Mouse (Mus musculus): ENCODE results near the gene Lsamp. TPM values are rescaled to one million over a fixed set of nuclear protein-coding genes. Genes with fewer than 3 reads are reported as not detected.

Gene Lsamp
- polyA plus RNA-seq, 1 experiment from 2014 or later: 2.1 TPM

DNA sequence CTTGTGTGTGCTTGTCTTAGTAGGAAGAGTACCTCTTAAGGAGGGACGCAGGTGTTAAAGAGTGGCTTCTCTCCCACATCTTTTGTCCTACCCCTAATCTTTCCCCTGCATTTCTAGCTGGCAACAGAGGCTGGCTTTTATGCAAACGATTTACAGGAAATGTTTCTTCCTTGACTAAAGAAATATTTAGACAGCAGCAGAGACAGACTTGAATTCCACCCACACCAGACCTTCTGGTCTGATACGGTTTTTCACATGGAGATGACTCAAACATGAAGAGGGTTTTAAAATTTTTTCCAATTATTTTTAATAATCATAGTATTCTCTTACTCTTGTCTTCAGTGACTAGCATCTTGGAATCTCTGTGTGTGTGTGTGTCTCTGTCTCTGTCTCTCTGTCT, 1333.8 kb downstream of the Lsamp start:
- no peaks in the 10 kb centered on the region for H3K4me1 ChIP-seq
- H3K4me3 ChIP-seq: no peak overlapping the region
- no peak for DNase-seq (ENCODE audit: low spot score)
- WGBS: 84% methylated on average over 3 of the region's 3 CpGs
- H3K9me3 ChIP-seq (replicated peaks): no peaks in the 10 kb centered on the region
- H3K27me3 ChIP-seq (ENCODE audit: low read depth, poor library complexity, severe bottlenecking): no peaks in the 10 kb centered on the region
- H3K27ac ChIP-seq: no peak overlapping the region
- no peaks in the 10 kb centered on the region for H3K36me3 ChIP-seq

DNA sequence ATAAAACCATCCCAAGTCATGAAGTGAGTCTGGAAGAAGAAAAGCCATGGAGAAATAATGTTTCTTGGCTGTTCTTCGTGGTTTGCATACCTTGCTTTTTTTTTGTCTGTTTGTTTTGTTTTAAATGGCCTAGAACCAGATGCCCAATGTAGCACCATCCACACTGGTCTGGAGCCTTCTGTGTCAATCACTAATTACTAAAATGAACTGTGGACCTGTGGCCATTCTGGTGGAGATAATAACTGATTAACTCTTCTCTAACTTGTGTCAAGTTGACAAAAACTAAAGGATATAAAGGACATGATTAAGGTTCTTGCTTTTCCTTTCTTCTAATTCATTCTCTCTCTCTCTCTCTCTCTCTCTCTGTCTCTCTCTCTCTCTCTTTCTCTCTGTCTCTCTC, 1359.3 kb downstream of the Lsamp start:
- Histone ChIP-seq H3K27me3 (ENCODE audit: low read depth, poor library complexity, severe bottlenecking) (no peaks in the 10 kb centered on the region), H3K4me3 (no peak overlapping the region), H3K27ac (no peak overlapping the region), H3K9me3 (replicated peaks) (no peaks in the 10 kb centered on the region), H3K36me3 (no peaks in the 10 kb centered on the region), H3K4me1 (no peaks in the 10 kb centered on the region)
- DNase-seq (ENCODE audit: low spot score): no peak
- WGBS: 82% methylated on average over 1 of the region's 1 CpGs

DNA sequence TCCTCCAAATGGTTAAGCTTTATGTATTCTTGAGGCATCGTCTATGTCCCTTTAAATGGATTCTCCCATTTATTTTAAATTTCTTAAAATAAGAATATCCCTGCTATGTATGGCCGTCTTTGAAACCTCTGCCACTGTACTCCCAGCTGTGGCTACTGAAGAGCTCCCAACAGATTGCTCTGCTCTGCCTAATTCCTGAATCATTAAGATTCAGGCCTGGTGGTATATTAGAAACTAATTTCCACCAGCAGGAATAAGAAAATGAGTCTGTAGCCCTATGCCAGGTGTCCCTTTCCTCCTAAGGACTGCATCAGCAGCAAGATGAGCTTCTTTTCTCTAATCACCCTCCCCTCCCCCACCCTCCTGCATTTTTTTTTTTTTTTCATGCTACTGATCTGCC, 1381.0 kb downstream of the Lsamp start:
- H3K4me1 ChIP-seq: no peaks in the 10 kb centered on the region
- 89% methylated on average over 2 of the region's 2 CpGs for WGBS
- no peak overlapping the region for H3K27ac ChIP-seq
- no peaks in the 10 kb centered on the region for H3K27me3 ChIP-seq (ENCODE audit: low read depth, poor library complexity, severe bottlenecking)
- H3K9me3 ChIP-seq (replicated peaks): no peaks in the 10 kb centered on the region
- DNase-seq (ENCODE audit: low spot score): no peak
- no peak overlapping the region for H3K4me3 ChIP-seq
- H3K36me3 ChIP-seq: no peaks in the 10 kb centered on the region

DNA sequence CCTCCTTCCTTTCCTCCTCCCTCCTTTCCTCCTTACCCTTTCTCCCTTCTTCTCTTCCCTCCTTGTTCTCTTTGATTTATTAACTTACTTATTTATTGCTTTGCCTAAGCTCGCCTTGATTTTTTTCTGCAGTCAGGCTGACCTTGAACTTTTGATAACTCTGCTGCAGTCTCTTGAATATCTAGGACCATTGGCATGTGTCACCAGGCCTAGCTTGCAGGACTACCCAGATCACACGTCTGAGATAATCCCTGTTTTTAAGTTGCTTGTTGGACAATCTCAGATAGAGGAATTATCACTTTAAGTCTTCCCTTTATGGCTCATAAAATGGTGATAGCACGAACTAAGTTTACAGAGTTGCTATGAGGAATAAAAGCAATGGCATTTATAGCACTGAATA, 1399.5 kb downstream of the Lsamp start:
- Histone ChIP-seq H3K9me3 (replicated peaks) (no peaks in the 10 kb centered on the region), H3K27ac (no peak overlapping the region), H3K36me3 (no peaks in the 10 kb centered on the region), H3K4me3 (no peak overlapping the region), H3K4me1 (no peaks in the 10 kb centered on the region), H3K27me3 (ENCODE audit: low read depth, poor library complexity, severe bottlenecking) (no peaks in the 10 kb centered on the region)
- 65% methylated on average over 3 of the region's 3 CpGs for WGBS
- no peak for DNase-seq (ENCODE audit: low spot score)

DNA sequence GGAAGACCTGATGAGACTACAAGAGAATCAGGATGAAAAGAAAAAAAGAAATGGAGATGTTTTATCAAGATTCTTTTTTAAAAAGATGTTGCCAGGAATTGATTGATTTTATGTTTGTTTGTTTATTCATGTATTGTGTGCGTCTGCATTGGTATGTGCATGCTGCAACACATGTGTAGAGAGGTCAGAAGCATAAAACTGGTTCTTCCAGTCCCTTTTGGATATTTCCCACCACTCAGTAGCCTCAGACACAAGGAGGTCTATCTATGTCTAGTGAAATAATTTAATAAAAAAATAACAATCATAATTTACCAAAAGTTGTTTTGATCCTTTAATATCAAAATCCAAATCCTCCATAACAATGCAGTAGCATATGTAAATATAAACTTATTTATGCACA, 1400.1 kb downstream of the Lsamp start:
- WGBS: 89% methylated on average over 1 of the region's 1 CpGs
- no peak overlapping the region for H3K4me3 ChIP-seq

DNA sequence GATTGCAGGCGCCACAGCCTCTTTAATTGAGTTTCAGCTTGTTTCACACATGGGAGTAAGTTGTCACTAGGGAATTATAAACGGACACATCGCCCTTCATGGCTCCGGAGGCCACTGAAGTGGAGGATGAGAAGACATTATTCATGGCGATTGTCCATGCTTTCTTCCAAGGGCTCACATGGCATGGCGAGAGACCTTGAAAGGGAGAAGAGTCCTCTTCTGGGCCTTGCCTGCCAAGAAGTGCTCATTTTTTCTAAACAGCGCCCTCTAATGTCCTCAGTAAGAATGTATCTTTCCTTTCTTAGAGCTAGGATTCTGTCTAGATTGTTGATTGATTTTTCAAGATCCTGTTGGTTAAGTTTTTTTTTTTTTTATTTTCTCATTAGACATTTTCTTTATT, 1424.7 kb downstream of the Lsamp start:
- H3K9me3 ChIP-seq (replicated peaks): no peaks in the 10 kb centered on the region
- H3K36me3 ChIP-seq: no peaks in the 10 kb centered on the region
- H3K4me1 ChIP-seq: no peaks in the 10 kb centered on the region
- WGBS: 64% methylated on average over 7 of the region's 7 CpGs
- no peaks in the 10 kb centered on the region for H3K27me3 ChIP-seq (ENCODE audit: low read depth, poor library complexity, severe bottlenecking)
- H3K4me3 ChIP-seq: no peak overlapping the region
- H3K27ac ChIP-seq: no peak overlapping the region
- DNase-seq (ENCODE audit: low spot score): no peak

More for the DNA sequence above, 1400.1 kb downstream of the Lsamp start:
- Histone ChIP-seq H3K27me3 (ENCODE audit: low read depth, poor library complexity, severe bottlenecking) (no peaks in the 10 kb centered on the region), H3K27ac (no peak overlapping the region), H3K4me1 (no peaks in the 10 kb centered on the region), H3K9me3 (replicated peaks) (no peaks in the 10 kb centered on the region), H3K36me3 (no peaks in the 10 kb centered on the region)
- no peak for DNase-seq (ENCODE audit: low spot score)

DNA sequence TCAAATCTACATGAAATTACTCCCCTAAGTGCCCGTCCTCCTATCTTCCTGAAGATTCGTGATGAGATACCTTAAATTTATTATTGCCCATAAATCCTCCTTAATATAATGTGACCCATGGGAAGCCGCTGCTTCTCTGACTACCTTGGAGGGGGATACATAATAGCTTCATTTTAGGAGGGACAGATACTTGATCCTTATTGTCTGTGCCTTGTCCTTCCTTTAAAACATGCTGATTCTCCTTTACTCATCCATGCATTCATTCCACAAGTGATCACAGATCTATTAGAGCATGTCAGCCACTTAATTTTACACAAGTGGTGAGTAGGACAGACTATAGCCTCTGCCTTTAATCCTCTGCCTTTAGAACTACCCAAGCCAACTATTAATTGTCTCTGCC, 1426.5 kb downstream of the Lsamp start:
- no peaks in the 10 kb centered on the region for H3K27me3 ChIP-seq (ENCODE audit: low read depth, poor library complexity, severe bottlenecking)
- no peak overlapping the region for H3K4me3 ChIP-seq
- no peaks in the 10 kb centered on the region for H3K9me3 ChIP-seq (replicated peaks)
- no peak overlapping the region for H3K27ac ChIP-seq
- 85% methylated on average over 3 of the region's 3 CpGs for WGBS
- H3K4me1 ChIP-seq: no peaks in the 10 kb centered on the region
- H3K36me3 ChIP-seq: no peaks in the 10 kb centered on the region
- no peak for DNase-seq (ENCODE audit: low spot score)

DNA sequence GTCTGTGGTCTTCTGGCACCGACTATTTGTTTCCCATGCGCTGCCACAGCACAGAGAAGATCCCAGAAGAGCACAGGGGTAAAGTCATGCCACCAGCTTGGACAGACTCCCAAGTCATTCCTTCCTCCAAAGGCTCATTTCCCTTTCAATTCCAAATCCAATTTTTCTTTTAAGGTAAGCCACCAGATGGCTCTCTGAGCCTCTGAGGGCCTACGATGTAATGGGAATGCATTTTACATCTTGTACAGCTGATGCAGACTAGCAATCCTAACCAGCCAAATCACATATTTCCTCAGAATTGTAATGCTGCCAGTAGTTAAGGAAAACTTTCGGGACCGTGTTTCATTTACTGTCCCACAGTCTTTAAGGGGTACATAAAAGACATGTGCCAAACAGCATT, 1433.2 kb downstream of the Lsamp start:
- Histone ChIP-seq H3K9me3 (replicated peaks) (no peaks in the 10 kb centered on the region), H3K27me3 (ENCODE audit: low read depth, poor library complexity, severe bottlenecking) (no peaks in the 10 kb centered on the region), H3K36me3 (no peaks in the 10 kb centered on the region), H3K4me3 (no peak overlapping the region), H3K4me1 (no peaks in the 10 kb centered on the region), H3K27ac (no peak overlapping the region)
- no peak for DNase-seq (ENCODE audit: low spot score)
- 91% methylated on average over 5 of the region's 5 CpGs for WGBS

DNA sequence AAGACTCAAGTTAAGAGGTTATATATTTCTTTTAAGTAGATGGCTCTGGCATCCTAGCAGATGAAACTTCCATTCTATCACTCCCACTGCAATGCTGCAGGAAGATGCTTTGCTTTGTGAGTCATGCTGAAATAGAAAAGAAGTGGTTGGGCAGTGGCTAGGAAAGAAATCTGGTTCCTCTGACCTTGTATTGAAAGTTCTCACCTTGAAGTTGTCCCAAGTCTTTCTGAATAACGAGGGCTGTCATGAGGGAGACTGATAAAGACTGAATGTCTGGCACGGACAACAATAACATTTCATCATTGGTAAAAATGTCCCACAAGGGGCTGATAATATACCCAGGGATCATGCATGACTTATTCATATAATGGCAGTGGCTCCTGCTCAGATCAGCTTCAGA, 1483.2 kb downstream of the Lsamp start:
- no peak overlapping the region for H3K27ac ChIP-seq
- H3K9me3 ChIP-seq (replicated peaks): no peaks in the 10 kb centered on the region
- H3K27me3 ChIP-seq (ENCODE audit: low read depth, poor library complexity, severe bottlenecking): no peaks in the 10 kb centered on the region
- WGBS: 87% methylated on average over 2 of the region's 2 CpGs
- no peak overlapping the region for H3K4me3 ChIP-seq
- H3K4me1 ChIP-seq: no peaks in the 10 kb centered on the region
- no peak for DNase-seq (ENCODE audit: low spot score)
- no peaks in the 10 kb centered on the region for H3K36me3 ChIP-seq

DNA sequence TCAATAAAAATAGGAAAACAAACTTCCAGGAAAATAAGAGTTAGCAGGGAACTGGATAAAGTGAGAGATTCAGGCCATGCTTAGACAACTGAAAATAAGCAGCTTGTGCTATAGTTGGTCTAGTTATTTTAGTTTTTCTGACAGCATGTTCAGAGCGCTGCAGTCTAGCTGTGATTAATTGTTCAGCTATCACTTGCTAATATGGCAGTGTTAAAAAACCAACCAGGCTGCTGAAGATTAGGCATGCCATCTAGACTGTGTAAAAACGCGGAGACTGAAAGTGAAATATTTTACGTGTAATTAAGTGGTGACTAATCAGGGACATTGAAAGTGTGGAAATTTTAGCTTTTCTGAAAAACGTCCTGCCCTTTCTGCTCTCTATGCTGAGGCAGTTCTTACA, 1494.5 kb downstream of the Lsamp start:
- 77% methylated on average over 5 of the region's 5 CpGs for WGBS

DNA sequence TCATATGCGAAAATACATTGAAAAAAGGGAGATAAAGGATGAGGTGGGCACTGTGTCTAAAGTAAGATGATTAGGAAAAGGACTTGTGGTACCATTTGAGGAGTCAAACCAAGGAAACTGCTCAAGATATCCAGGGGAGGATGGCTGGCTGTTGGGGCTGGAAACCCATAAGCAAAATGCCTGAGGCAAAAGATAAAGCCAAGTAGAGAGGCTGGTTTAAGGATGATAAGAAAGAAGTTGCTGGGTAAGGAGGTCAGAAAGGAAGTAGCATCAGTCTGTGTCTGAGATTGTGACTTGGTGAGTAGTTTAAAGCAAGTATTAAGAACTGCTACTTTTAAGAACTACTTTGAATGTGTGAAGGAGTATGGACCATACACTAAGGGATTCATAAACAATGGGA, 1497.7 kb downstream of the Lsamp start:
- H3K27ac ChIP-seq: no peak overlapping the region
- WGBS: 79% methylated on average over 1 of the region's 1 CpGs
- H3K4me1 ChIP-seq: no peaks in the 10 kb centered on the region
- no peaks in the 10 kb centered on the region for H3K36me3 ChIP-seq
- DNase-seq (ENCODE audit: low spot score): no peak
- H3K4me3 ChIP-seq: no peak overlapping the region
- no peaks in the 10 kb centered on the region for H3K27me3 ChIP-seq (ENCODE audit: low read depth, poor library complexity, severe bottlenecking)
- H3K9me3 ChIP-seq (replicated peaks): no peaks in the 10 kb centered on the region

More for the DNA sequence above, 1494.5 kb downstream of the Lsamp start:
- Histone ChIP-seq H3K9me3 (replicated peaks) (no peaks in the 10 kb centered on the region), H3K36me3 (no peaks in the 10 kb centered on the region), H3K4me3 (no peak overlapping the region), H3K27me3 (ENCODE audit: low read depth, poor library complexity, severe bottlenecking) (no peaks in the 10 kb centered on the region), H3K4me1 (no peaks in the 10 kb centered on the region), H3K27ac (no peak overlapping the region)
- no peak for DNase-seq (ENCODE audit: low spot score)

DNA sequence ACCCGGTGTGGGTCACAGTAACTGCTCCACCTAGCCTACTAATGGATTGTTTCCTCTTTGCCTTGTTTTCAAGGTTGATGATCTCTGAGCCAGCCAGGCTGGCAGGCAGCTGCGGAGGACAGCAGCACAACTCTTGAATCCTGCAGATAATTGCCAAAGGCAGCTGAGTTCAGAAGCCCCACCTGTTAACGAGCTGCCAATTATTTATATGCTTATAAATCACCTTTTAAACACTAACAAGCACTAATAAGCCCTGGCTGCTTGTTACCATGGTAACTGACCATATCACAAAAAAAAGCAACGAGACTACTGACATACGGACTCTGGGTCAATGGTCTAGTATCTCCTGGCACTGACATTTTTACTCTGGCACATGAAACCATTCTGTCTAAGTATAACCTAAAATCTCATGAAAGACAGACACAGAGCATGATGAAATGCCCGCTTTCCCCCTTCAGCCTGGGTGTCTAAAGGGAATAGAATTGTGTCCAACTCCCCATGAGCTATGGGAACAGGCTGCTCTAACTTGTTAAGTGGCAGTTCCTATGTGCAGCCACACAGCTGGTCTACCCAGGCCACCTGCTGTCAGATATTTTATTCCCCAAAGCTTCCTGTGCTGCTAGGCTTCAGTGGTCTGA, 1526.9 kb downstream of the Lsamp start:
- no peaks in the 10 kb centered on the region for H3K36me3 ChIP-seq
- 27% methylated on average over 6 of the region's 6 CpGs for WGBS
- H3K4me3 ChIP-seq: 0 out of 2 replicates have a peak overlapping the region, but pooled peaks have one; percentile 8
- peaks cover 5% of the 10 kb centered on the region; the same call in 1 of the 2 replicates for H3K27me3 ChIP-seq (ENCODE audit: low read depth, poor library complexity, severe bottlenecking)
- DNase-seq (ENCODE audit: low spot score): peak; percentile 47
- no peak overlapping the region for H3K27ac ChIP-seq
- peaks cover 15% of the 10 kb centered on the region for H3K4me1 ChIP-seq
- no peaks in the 10 kb centered on the region for H3K9me3 ChIP-seq (replicated peaks)

DNA sequence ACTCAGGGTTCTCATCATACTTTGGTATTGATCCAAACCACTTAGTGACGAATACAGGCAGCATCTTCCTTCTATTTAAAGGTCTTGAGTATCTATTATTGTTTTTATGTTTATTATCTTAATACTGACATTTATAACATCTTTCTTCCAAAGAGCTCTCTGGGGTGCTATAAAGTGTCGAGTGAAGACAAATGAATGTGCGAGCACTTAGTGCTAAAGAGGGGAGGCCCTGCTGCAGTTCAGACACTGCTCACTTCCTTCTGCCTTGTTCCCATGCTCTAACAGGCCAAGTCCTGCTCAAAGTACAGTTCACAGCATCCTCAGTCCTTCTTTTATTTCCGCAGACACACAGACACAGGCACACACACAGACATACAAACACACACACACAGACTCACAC, 1537.4 kb downstream of the Lsamp start:
- no peak for DNase-seq (ENCODE audit: low spot score)
- Histone ChIP-seq H3K4me1 (no peaks in the 10 kb centered on the region), H3K36me3 (no peaks in the 10 kb centered on the region), H3K27me3 (ENCODE audit: low read depth, poor library complexity, severe bottlenecking) (no peaks in the 10 kb centered on the region), H3K4me3 (no peak overlapping the region), H3K9me3 (replicated peaks) (no peaks in the 10 kb centered on the region), H3K27ac (no peak overlapping the region)
- WGBS: 45% methylated on average over 4 of the region's 4 CpGs

DNA sequence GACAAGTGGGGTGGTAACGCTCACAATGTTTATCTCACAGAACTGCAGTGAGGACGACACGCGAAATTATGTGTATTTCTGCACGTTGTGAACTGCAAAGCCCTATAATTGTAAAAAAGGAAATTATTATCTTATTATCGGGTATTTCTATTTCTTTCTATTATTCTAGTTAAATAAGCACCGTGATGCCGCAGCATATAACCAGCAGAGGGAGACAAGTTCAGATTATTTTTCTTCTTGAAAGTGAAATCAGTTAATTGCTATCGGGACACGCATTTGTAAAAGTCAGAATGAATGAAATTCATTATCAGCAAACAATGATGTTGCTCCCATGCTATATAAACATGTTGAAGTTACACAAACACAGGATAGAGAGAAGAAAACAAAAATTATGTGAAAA, 1540.1 kb downstream of the Lsamp start:
- Histone ChIP-seq H3K36me3 (no peaks in the 10 kb centered on the region), H3K27me3 (ENCODE audit: low read depth, poor library complexity, severe bottlenecking) (no peaks in the 10 kb centered on the region), H3K4me3 (no peak overlapping the region), H3K9me3 (replicated peaks) (no peaks in the 10 kb centered on the region), H3K4me1 (no peaks in the 10 kb centered on the region), H3K27ac (no peak overlapping the region)
- no peak for DNase-seq (ENCODE audit: low spot score)
- WGBS: 81% methylated on average over 10 of the region's 10 CpGs
